Mouse (Mus musculus): Measurements from ENCODE around the gene Chchd3.

DNA sequence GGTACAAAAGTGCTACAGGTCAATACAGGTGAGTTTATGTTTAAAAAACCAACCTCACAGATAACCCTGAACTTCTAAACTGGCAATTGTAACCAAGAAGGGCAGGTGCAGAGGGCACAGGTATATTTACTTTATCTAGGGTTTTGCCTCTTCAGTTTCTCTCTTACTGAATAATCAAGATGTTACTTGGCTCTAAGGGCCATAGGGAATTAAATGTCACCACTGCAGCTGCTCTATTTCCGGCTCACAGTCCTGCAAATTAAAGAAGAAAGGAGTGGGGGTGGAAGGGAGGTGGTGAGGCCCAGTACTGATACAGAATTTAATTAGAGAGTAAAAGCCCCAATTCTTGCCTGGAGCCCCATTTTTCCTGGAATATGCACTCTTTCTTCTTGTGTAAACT lies 214.6 kb downstream of the Chchd3 start:
- TF ChIP-seq CTCF (IDR thresholded peaks at IDR 0.05; ENCODE audit: low read depth), result no peak
- no peak for TF ChIP-seq EP300 (IDR thresholded peaks at IDR 0.05; ENCODE audit: low read depth)
